Mouse (Mus musculus) heart, adult 2 months (tissue): ENCODE data around the gene Eepd1.
A peak's percentile ranks its signal among the peaks of the same experiment; 100 is the strongest.

Source experiments
- CTCF ChIP-seq: fragments of 200-600 bp; IDR thresholded peaks from 2 replicates; pipeline ENCODE4 v1.8.1; 2022; ENCODE audit warnings: antibody characterized with exemption, mild to moderate bottlenecking, moderate library complexity
- POLR2A ChIP-seq: fragments of 200-500 bp; IDR thresholded peaks from 2 replicates; pipeline ENCODE4 v1.6.1; 2011; ENCODE audit warnings: mild to moderate bottlenecking, low read depth, low read length, control low read depth; ENCODE audit not compliant: insufficient read depth

DNA sequence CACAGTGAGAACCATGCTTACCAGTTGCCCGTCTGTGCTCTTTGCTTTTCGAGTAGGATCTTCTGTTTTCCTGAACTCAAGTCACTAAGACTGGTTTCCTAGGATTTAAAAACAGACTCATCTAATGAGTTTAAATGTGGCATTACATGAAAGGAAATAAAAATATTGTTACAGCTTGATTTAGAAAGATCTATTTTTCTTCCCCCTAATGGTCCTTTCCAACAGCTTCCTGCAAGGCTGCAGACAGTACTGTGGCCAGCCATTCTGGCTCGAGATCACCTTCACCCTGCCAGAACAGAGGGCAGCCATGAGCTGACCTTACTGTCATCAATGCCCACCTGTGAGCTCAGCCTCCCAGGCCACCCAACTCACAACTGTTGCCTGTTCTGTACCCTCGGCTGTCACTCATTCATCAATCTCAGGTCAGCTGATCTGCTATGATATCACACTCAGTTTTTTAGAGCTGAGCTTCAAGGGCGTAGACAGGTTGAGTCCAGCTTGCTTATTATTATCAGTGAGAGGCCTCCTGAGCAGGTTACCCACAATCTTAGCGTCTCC is 73.0 kb downstream of the Eepd1 start:
- no peak for TF ChIP-seq POLR2A
- TF ChIP-seq CTCF, result peak; percentile 52
